Mouse (Mus musculus): ENCODE measurements around the gene Ly6g6c.

DNA sequence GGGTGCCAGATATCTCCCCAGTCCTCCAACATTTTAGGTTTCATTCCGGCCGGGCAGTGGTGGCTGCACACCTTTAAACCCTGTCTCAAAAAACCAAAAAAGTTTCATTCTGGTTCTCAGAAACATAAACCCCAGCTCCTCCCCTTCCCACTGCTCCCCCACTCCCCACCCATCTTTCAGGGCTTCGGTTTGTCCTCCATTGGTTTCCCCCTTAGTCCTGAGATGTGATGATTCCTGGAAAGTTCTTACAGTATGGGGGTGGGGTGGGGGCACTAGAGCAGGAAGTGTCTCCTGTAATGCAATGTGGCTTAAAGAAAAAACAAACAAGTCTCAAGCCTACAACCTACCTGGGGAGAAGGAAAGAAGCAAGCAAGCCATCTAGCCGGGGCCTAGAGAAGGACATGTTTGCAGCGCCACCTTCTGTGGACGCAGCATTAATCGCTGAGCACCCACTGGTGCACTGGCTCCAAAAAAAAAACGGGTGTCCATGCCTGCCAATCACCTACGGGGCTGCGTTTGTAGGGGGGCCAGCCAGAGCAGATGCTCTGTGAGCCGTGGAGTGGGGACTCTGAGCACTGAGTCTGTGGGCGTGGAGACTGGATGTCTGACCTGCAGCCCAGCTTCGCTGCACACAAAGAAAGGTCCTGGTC is 40.7 kb downstream of the Ly6g6c start:
- peak; percentile 79 for TF ChIP-seq CTCF (IDR thresholded peaks at IDR 0.05; ENCODE audit: low read depth)
- no peak for TF ChIP-seq EP300 (IDR thresholded peaks at IDR 0.05; ENCODE audit: low read depth)

All from liver, postnatal 0 days (tissue).